Mouse (Mus musculus) layer of hippocampus, adult 9-10 months (tissue): Measurements from ENCODE around the gene Vmn1r228.

Source experiments
- DNase-seq: peaks from one replicate; pipeline ENCODE4 v3.0.0; 2022; ENCODE audit warnings: low spot score

Vmn1r228 gene

DNA sequence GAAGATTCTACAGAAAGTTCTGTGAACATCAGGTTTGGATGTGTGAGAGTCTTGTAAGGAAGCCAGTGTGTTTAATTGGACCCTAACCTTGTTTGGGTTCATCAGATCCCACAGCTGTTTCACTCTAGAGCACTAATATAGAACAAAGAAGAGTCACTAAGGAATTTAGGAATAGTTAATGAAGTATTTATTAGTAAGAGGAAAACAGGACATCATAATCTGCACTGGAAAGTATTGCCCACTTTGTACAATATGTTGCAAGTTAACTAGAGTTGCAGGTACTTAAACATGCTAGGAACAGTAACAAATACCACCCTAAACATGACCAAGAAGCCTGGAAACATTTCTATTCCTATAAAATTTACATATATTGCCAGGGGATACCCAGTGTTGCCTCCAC, at the start of gene Vmn1r228:
Gene Vmn1r228, minus strand, starts transcription at position 101 of the 400 bp plus-strand sequence.
- DNase-seq, result no peak

DNA sequence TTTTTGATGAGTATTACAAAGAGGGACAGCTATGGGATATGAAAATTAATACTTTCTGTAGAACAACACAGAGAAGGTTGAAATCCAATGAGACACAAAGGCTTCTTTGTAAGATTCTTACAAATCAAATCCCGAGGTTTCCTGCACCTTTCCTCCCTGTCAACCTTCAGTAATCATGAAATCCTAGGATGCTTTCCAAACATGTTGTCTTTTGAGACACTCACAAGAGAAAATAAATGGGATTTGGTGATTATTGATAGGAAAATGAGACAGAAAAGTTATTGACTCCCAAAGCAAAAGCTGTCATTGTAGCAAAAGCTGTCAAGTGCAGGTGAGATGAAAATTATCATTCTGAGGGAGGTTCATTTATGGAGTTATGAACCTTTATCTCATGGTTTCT, 25.3 kb upstream of the Vmn1r228 start, which contains the start of gene Vmn1r229:
Gene Vmn1r229, plus strand, starts transcription at position 301 of the 400 bp plus-strand sequence.
- no peak for DNase-seq

DNA sequence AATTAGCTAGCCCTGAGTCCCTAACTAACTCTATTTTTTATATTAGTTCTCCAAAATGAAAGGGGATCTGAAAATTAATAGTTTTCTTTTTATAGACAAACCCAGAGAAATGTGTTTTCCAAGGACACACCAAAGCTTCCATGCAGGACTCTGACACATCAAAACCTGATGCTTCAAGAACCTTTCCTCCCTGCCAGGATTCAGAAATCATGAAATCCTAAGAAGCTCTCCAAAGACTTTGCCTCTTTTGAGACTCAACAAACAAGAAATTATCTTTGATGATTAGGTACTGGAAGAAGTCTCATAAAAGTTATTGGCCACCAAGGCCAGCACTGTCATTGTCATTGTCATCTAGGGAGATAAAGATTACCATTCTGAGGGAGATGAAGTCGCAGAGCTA, 56.4 kb downstream of the Vmn1r228 start, which contains the start of gene Vmn1r227:
Gene Vmn1r227, plus strand, starts transcription at position 301 of the 400 bp plus-strand sequence.
- DNase-seq, result no peak
